Mouse (Mus musculus) cortical plate, adult 2 months (tissue): Measurements from ENCODE around the gene Tmc7.

ENCODE experiments used
- CTCF ChIP-seq: fragments of 200-500 bp; IDR thresholded peaks from 2 replicates; pipeline ENCODE4 v1.5.1; 2011; ENCODE audit warnings: mild to moderate bottlenecking, control low read depth, low read length; ENCODE audit not compliant: insufficient read depth; ENCODE audit errors: extremely low read depth
- POLR2A ChIP-seq: fragments of 200-500 bp; IDR thresholded peaks from 2 replicates; pipeline ENCODE4 v1.6.1; 2011; ENCODE audit warnings: mild to moderate bottlenecking, low read length, control low read depth; ENCODE audit not compliant: insufficient read depth; ENCODE audit errors: extremely low read depth

- TF ChIP-seq POLR2A, result no peak
- TF ChIP-seq CTCF, result no peak
These were observed 94.5 kb downstream of the Tmc7 start for GRCm38 (mm10) chr7:118489706-118490665.
